Mouse (Mus musculus): ENCODE measurements around the gene Kcnh3. TPM values are rescaled to one million over a fixed set of nuclear protein-coding genes. Genes with fewer than 3 reads are reported as not detected.

The Kcnh3 gene
- total RNA-seq, 2 experiments from 2014 or later = 71.6 to 78.7 TPM

DNA sequence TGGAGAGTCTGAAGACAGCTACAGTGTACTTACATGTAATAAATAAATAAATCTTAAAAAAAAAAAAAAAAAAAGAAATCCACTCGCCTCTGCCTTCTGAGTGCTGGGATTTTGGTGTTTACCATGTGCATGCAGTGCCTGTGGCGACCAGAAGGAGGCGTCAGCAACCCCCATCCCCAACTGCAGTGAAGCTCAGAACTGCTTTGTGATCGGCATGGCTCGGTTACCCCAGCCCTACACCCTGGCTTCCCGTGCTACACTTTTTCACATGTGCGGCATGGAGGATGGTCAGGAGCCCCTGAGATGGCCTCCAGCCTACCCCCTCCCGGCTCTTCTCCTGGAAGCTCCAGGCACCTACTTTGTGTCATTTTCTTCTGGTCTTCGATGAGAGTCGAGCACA lies 58.8 kb downstream of the Kcnh3 start:
- no peak for DNase-seq (ENCODE audit: low spot score in 2 of 2)

DNA sequence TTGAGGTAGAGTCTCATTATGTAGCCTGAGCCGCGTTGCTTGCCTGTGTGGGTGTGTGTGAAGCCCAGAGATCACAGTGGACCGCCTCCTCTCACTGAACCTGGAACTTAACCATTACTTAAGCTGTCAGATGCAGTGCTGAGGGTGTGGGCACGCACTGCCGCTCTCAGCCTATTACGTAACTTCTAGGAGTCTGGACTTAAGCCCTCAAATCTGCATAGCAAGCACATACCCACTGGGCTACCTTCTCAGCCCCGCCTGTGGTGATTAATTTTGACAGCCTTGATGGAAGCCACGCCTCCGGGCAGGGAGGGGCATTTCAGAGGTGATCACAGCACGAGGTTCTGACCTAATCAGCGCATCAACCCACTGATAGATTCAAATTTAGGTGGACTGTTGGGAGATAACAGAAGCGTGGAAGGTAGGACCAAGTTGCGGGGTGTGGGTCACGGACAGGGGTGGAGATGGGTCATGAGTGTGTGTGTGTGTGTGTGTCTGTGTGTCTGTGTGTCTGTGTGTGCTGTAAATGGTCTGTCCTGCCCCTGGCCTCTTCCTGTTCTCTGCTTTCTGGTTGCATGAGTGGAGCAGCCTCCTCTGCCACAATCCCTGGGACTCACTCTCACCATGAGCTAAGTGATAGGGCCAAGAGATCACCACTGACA lies 60.0 kb downstream of the Kcnh3 start:
- DNase-seq (ENCODE audit: low spot score in 2 of 2) = no peak

DNA sequence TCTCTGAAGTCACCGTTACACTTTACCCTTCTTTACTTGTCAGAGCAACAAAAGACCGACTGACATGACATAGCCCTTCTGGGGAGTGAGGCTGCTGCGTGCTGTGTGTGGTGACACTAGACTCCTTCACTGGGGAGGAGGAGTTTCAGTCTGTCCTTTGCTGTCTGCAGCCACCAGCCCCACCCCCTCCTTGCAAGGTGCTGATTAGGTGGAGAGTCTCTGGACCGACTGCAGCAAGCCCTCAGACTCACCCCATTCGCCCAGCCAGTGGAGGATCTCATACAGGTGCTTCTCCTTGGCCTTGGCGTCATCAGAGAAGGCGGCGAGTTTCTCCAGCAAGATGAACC lies 60.5 kb downstream of the Kcnh3 start:
- no peak for DNase-seq (ENCODE audit: low spot score in 2 of 2)

DNA sequence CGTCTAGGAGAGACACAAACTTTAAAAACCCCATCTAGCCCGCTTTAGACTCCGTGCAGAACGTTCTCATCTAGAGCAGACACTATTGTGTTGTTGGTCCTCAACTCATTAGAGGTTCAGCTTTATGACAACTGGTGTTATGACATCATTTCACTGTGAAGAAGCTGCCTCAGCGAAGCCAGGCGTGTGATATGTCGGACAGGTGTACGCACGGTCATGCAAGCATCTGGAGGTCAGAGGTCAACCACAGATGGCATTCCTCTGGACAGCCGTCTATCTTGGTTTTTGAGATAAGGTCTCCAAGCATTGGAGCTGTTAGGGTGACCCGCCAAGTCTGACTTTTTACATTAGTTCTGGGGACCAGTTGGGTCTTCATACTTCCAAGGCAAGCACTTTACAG lies 65.9 kb downstream of the Kcnh3 start:
- DNase-seq (ENCODE audit: low spot score in 2 of 2) = no peak

Other genes with a start within 250 kb of the Kcnh3 start
- gene Tuba1c, start 195.0 kb upstream of the Kcnh3 start, total RNA-seq (2021) = 100 to 1,000 TPM; 119 to 162 TPM
- 1 to 10 TPM; 3.7 to 5.1 TPM for gene Prph, start 169.7 kb upstream of the Kcnh3 start, total RNA-seq (2021)
- 1 to 10 TPM; 1.2 to 2.6 TPM for gene Troap, start 150.3 kb upstream of the Kcnh3 start, total RNA-seq (2021)
- under 1 TPM in 1 of 2 experiments, not detected in 1; 0.44 TPM for gene C1ql4, start 137.0 kb upstream of the Kcnh3 start, total RNA-seq (2021)
- under 1 TPM in 1 of 2 experiments, not detected in 1; 0.28 TPM for gene Dnajc22, start 131.7 kb upstream of the Kcnh3 start, total RNA-seq (2021)
- 10 to 100 TPM; 35.2 to 38.6 TPM for gene Spats2, start 98.9 kb upstream of the Kcnh3 start, total RNA-seq (2021)
- gene Mcrs1, start 27.1 kb downstream of the Kcnh3 start, total RNA-seq (2021) = 10 to 100 TPM; 80.1 to 84.3 TPM
- gene Prpf40b, start 70.2 kb downstream of the Kcnh3 start, total RNA-seq (2021) = 100 to 1,000 TPM in 1 of 2 experiments, 10 to 100 TPM in 1; 92.8 to 103 TPM
- 1 to 10 TPM; 1.5 to 1.7 TPM for gene Fam186b, start 71.0 kb downstream of the Kcnh3 start, total RNA-seq (2021)
- gene Fmnl3, start 145.6 kb downstream of the Kcnh3 start, total RNA-seq (2021) = 10 to 100 TPM; 12.6 to 13.8 TPM
- 100 to 1,000 TPM; 357 to 369 TPM for gene Tmbim6, start 168.0 kb downstream of the Kcnh3 start, total RNA-seq (2021)
- gene Nckap5l, start 232.9 kb downstream of the Kcnh3 start, total RNA-seq (2021) = 10 to 100 TPM; 29.1 to 34.9 TPM
- 1 to 10 TPM; 4.3 to 5.0 TPM for gene Bcdin3d, start 249.9 kb downstream of the Kcnh3 start, total RNA-seq (2021)

All from layer of hippocampus, postnatal 14 days (tissue).